Mouse (Mus musculus) hindbrain, embryonic 13.5 days (tissue): ENCODE measurements at regions not wholly inside any gene's neighbourhood (a gene's known extent, or its start where the extent isn't known, plus 50 kb on each side); places are given as distances from the start of the nearest gene placed in this dataset.
"Not testable (repeated sequence)": the region's sequence is repeated elsewhere in the genome, so short reads cannot be mapped to it uniquely, and the experiment has no call there.

ENCODE experiments used
- ATAC-seq: fragments of 200-750 bp; cut with Nextera tagmentation; 2 replicates; pipeline ENCODE4 v1.8.0; 2017; ENCODE audit warnings: moderate TSS enrichment; ENCODE audit not compliant: low FRiP score
- H3K27ac ChIP-seq: fragments of 300-500 bp; sonication (generic); 2 replicates; pipeline ENCODE4 v1.5.1; 2015; ENCODE audit warnings: inconsistent platforms, mild to moderate bottlenecking, moderate library complexity
- H3K27me3 ChIP-seq: fragments of 300-500 bp; sonication (generic); 2 replicates; pipeline ENCODE4 v1.6.1; 2015; ENCODE audit warnings: mild to moderate bottlenecking, inconsistent platforms
- H3K36me3 ChIP-seq: fragments of 300-500 bp; sonication (generic); 2 replicates; pipeline ENCODE4 v1.6.1; 2015; ENCODE audit warnings: mild to moderate bottlenecking, inconsistent platforms
- H3K4me1 ChIP-seq: fragments of 300-500 bp; sonication (generic); replicated peaks from 2 replicates; pipeline ENCODE4 v1.6.1; 2015; ENCODE audit warnings: inconsistent platforms
- H3K4me2 ChIP-seq: fragments of 300-500 bp; sonication (generic); 2 replicates; pipeline ENCODE4 v1.6.1; 2015; ENCODE audit warnings: inconsistent platforms, mild to moderate bottlenecking, moderate library complexity
- H3K4me3 ChIP-seq: fragments of 300-500 bp; sonication (generic); 2 replicates; pipeline ENCODE4 v1.5.1; 2015; ENCODE audit warnings: mild to moderate bottlenecking, inconsistent platforms
- H3K9ac ChIP-seq: fragments of 300-500 bp; sonication (generic); 2 replicates; pipeline ENCODE4 v1.6.1; 2015; ENCODE audit warnings: mild to moderate bottlenecking, inconsistent platforms
- H3K9me3 ChIP-seq: fragments of 300-500 bp; sonication (generic); 2 replicates; pipeline ENCODE4 v1.6.1; 2016; ENCODE audit warnings: inconsistent platforms
- WGBS: fragments of 180-500 bp; shearing (Covaris S2); methylation state at CpG from one replicate; pipeline ENCODE4 v1.1.7; 2015; 5-methylcytosine and 5-hydroxymethylcytosine counted together

GRCm38 (mm10) chr6:99909921-99910320 lies 183.7 kb upstream of the Prok2 start:
- no peak overlapping the region for H3K27ac ChIP-seq
- H3K4me3 ChIP-seq, result no peak overlapping the region
- no peak overlapping the region for H3K4me2 ChIP-seq
- H3K4me1 ChIP-seq, result peaks cover 15% of the 10 kb centered on the region
- WGBS, result 84% methylated on average over 7 of the region's 7 CpGs
- H3K36me3 ChIP-seq, result no peaks in the 10 kb centered on the region
- no peaks in the 10 kb centered on the region for H3K9me3 ChIP-seq
- no peak for ATAC-seq
- no peak overlapping the region for H3K9ac ChIP-seq
- H3K27me3 ChIP-seq, result peaks cover 70% of the 10 kb centered on the region

- Histone ChIP-seq H3K4me2 (no peak overlapping the region), H3K36me3 (no peaks in the 10 kb centered on the region), H3K9me3 (no peaks in the 10 kb centered on the region), H3K9ac (no peak overlapping the region), H3K27ac (no peak overlapping the region), H3K4me1 (peaks cover 19% of the 10 kb centered on the region), H3K27me3 (peaks cover 69% of the 10 kb centered on the region), H3K4me3 (no peak overlapping the region)
- no peak for ATAC-seq
- WGBS, result 76% methylated on average over 7 of the region's 7 CpGs
These were observed 183.3 kb upstream of the Prok2 start for GRCm38 (mm10) chr6:99909459-99909858.

- Histone ChIP-seq H3K9me3 (no peaks in the 10 kb centered on the region), H3K36me3 (no peaks in the 10 kb centered on the region), H3K9ac (no peak overlapping the region), H3K4me1 (peaks cover 15% of the 10 kb centered on the region), H3K27ac (no peak overlapping the region), H3K4me2 (no peak overlapping the region), H3K4me3 (no peak overlapping the region), H3K27me3 (peaks cover 64% of the 10 kb centered on the region)
- ATAC-seq, result no peak
- WGBS, result 94% methylated on average over 3 of the region's 3 CpGs
These were observed 181.9 kb upstream of the Prok2 start for GRCm38 (mm10) chr6:99908066-99908465.

GRCm38 (mm10) chr6:99905194-99905593 lies 179.0 kb upstream of the Prok2 start:
- H3K4me2 ChIP-seq, result no peak overlapping the region
- H3K9ac ChIP-seq, result no peak overlapping the region
- H3K9me3 ChIP-seq, result no peaks in the 10 kb centered on the region
- H3K27ac ChIP-seq, result no peak overlapping the region
- peaks cover 13% of the 10 kb centered on the region for H3K4me1 ChIP-seq
- ATAC-seq, result no peak
- no peaks in the 10 kb centered on the region for H3K36me3 ChIP-seq
- WGBS, result 90% methylated on average over 5 of the region's 5 CpGs
- H3K27me3 ChIP-seq, result peaks cover 71% of the 10 kb centered on the region
- H3K4me3 ChIP-seq, result no peak overlapping the region

- ATAC-seq, result no peak
- Histone ChIP-seq H3K27me3 (peaks cover 72% of the 10 kb centered on the region), H3K4me1 (peaks cover 14% of the 10 kb centered on the region), H3K36me3 (no peaks in the 10 kb centered on the region), H3K9me3 (no peaks in the 10 kb centered on the region), H3K4me3 (no peak overlapping the region), H3K4me2 (no peak overlapping the region), H3K9ac (no peak overlapping the region), H3K27ac (no peak overlapping the region)
- 62% methylated on average over 4 of the region's 4 CpGs for WGBS
These were observed 178.4 kb upstream of the Prok2 start for GRCm38 (mm10) chr6:99904607-99905006.

- H3K4me2 ChIP-seq, ATAC-seq, H3K4me3 ChIP-seq, H3K27ac ChIP-seq, H3K9ac ChIP-seq, H3K9me3 ChIP-seq, H3K36me3 ChIP-seq: not testable (repeated sequence)
- H3K4me1 ChIP-seq, result peaks cover 13% of the 10 kb centered on the region
- peaks cover 71% of the 10 kb centered on the region for H3K27me3 ChIP-seq
These were observed 177.9 kb upstream of the Prok2 start for GRCm38 (mm10) chr6:99904044-99904443.

GRCm38 (mm10) chr6:99901564-99901963 lies 175.4 kb upstream of the Prok2 start:
- no peak overlapping the region for H3K27ac ChIP-seq
- WGBS, result 82% methylated on average over 3 of the region's 3 CpGs
- H3K27me3 ChIP-seq, result peaks cover 75% of the 10 kb centered on the region
- no peak overlapping the region for H3K4me3 ChIP-seq
- H3K4me2 ChIP-seq, result no peak overlapping the region
- ATAC-seq, result no peak
- no peak overlapping the region for H3K9ac ChIP-seq
- no peaks in the 10 kb centered on the region for H3K36me3 ChIP-seq
- H3K9me3 ChIP-seq, result no peaks in the 10 kb centered on the region
- H3K4me1 ChIP-seq, result peaks cover 13% of the 10 kb centered on the region

GRCm38 (mm10) chr6:99901146-99901545 lies 175.0 kb upstream of the Prok2 start:
- ATAC-seq, result no peak

GRCm38 (mm10) chr6:99899704-99900103 lies 173.5 kb upstream of the Prok2 start:
- ATAC-seq, result no peak
- H3K27me3 ChIP-seq, result peaks cover 69% of the 10 kb centered on the region
- 52% methylated on average over 14 of the region's 14 CpGs for WGBS
- H3K4me3 ChIP-seq, result no peak overlapping the region
- no peak overlapping the region for H3K4me2 ChIP-seq
- H3K27ac ChIP-seq, result no peak overlapping the region
- no peak overlapping the region for H3K9ac ChIP-seq
- peaks cover 10% of the 10 kb centered on the region for H3K4me1 ChIP-seq
- H3K9me3 ChIP-seq, result no peaks in the 10 kb centered on the region
- H3K36me3 ChIP-seq, result no peaks in the 10 kb centered on the region

More at GRCm38 (mm10) chr6:99901146-99901545, 175.0 kb upstream of the Prok2 start:
- H3K27me3 ChIP-seq, result peaks cover 71% of the 10 kb centered on the region
- H3K9ac ChIP-seq, result no peak overlapping the region
- no peak overlapping the region for H3K27ac ChIP-seq
- 90% methylated on average over 5 of the region's 5 CpGs for WGBS
- peaks cover 13% of the 10 kb centered on the region for H3K4me1 ChIP-seq
- no peak overlapping the region for H3K4me2 ChIP-seq
- H3K4me3 ChIP-seq, result no peak overlapping the region
- no peaks in the 10 kb centered on the region for H3K9me3 ChIP-seq
- no peaks in the 10 kb centered on the region for H3K36me3 ChIP-seq

GRCm38 (mm10) chr6:99898077-99898476 lies 171.9 kb upstream of the Prok2 start:
- no peak overlapping the region for H3K9ac ChIP-seq
- peaks cover 8% of the 10 kb centered on the region; the same call in 1 of the 2 replicates for H3K4me1 ChIP-seq
- no peak overlapping the region for H3K27ac ChIP-seq
- no peak overlapping the region for H3K4me2 ChIP-seq
- ATAC-seq, result no peak
- H3K27me3 ChIP-seq, result peaks cover 64% of the 10 kb centered on the region
- H3K9me3 ChIP-seq, result no peaks in the 10 kb centered on the region
- WGBS, result 84% methylated on average over 2 of the region's 2 CpGs
- no peak overlapping the region for H3K4me3 ChIP-seq
- H3K36me3 ChIP-seq, result no peaks in the 10 kb centered on the region

- Histone ChIP-seq H3K27me3 (peaks cover 48% of the 10 kb centered on the region), H3K9ac (no peak overlapping the region), H3K4me3 (no peak overlapping the region), H3K36me3 (no peaks in the 10 kb centered on the region), H3K4me2 (no peak overlapping the region), H3K4me1 (peaks cover 8% of the 10 kb centered on the region; the same call in 1 of the 2 replicates), H3K27ac (no peak overlapping the region), H3K9me3 (peaks cover 5% of the 10 kb centered on the region; the same call in 1 of the 2 replicates)
- WGBS, result 93% methylated on average over 4 of the region's 4 CpGs
- no peak for ATAC-seq
These were observed 169.4 kb upstream of the Prok2 start for GRCm38 (mm10) chr6:99895558-99895957.

GRCm38 (mm10) chr6:99893936-99894335 lies 167.7 kb upstream of the Prok2 start:
- no peak for ATAC-seq
- H3K9me3 ChIP-seq, result peaks cover 5% of the 10 kb centered on the region; the same call in 1 of the 2 replicates
- no peak overlapping the region for H3K9ac ChIP-seq
- H3K4me1 ChIP-seq, result peaks cover 3% of the 10 kb centered on the region; the same call in 1 of the 2 replicates
- peaks cover 38% of the 10 kb centered on the region for H3K27me3 ChIP-seq
- no peaks in the 10 kb centered on the region for H3K36me3 ChIP-seq
- 60% methylated on average over 4 of the region's 4 CpGs for WGBS
- H3K4me3 ChIP-seq, result no peak overlapping the region
- no peak overlapping the region for H3K4me2 ChIP-seq
- no peak overlapping the region for H3K27ac ChIP-seq

GRCm38 (mm10) chr6:99892204-99892603 lies 166.0 kb upstream of the Prok2 start:
- Histone ChIP-seq H3K4me1 (peaks cover 3% of the 10 kb centered on the region; the same call in 1 of the 2 replicates), H3K4me2 (no peak overlapping the region), H3K9ac (no peak overlapping the region), H3K9me3 (peaks cover 5% of the 10 kb centered on the region; the same call in 1 of the 2 replicates), H3K4me3 (no peak overlapping the region), H3K36me3 (no peaks in the 10 kb centered on the region), H3K27me3 (peaks cover 25% of the 10 kb centered on the region; the same call in 1 of the 2 replicates), H3K27ac (no peak overlapping the region)
- no peak for ATAC-seq
- WGBS, result 84% methylated on average over 9 of the region's 9 CpGs
